Mouse (Mus musculus) layer of hippocampus, adult 11-12 months (tissue): ENCODE measurements around the gene Zcchc17.
A peak's percentile ranks its signal among the peaks of the same experiment; 100 is the strongest.

ENCODE experiments used
- DNase-seq: peaks from one replicate; pipeline ENCODE4 v3.0.0; 2022; ENCODE audit warnings: low spot score

The Zcchc17 gene

GRCm38 (mm10) chr4:130282856-130283255 is 76.9 kb downstream of the Zcchc17 start:
- no peak for DNase-seq

GRCm38 (mm10) chr4:130279105-130279504 is 80.6 kb downstream of the Zcchc17 start, which contains the start of gene Serinc2:
Serinc2 (minus strand) TSS chr4:130279205.
- DNase-seq, result no peak

DNA sequence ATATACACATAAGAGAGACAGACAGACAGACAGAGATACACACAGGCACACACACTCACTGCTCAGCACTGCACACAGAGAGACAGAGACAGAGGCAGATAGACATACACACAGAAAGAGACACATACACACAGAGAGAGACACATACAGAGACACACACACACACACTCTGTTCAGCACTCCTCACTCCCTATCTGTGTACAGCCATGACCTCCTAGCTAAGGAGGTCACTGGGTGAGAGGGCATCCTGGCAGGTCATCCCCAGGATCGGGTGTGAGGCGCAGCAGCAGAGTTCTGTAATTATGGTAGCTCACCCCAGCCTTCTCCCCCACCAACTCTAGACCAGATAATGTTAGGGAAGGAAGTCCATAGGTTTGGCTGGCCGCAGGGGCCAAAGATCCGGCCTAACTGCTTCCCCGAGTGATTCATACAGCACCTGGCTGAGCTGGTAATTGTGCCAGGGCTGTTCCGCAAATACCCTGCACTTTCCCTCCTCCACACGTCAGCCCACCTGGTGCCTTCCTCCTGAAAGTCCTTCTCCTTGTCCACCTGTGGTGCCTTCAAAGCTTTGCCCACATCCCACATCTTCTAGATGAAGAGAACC is 83.1 kb downstream of the Zcchc17 start:
- DNase-seq, result no peak

GRCm38 (mm10) chr4:130275823-130276105 is 84.0 kb downstream of the Zcchc17 start:
- no peak for DNase-seq

GRCm38 (mm10) chr4:130275016-130275822 is 84.5 kb downstream of the Zcchc17 start:
- no peak for DNase-seq

GRCm38 (mm10) chr4:130274346-130275015 is 85.3 kb downstream of the Zcchc17 start:
- no peak for DNase-seq

GRCm38 (mm10) chr4:130273698-130274345 is 85.9 kb downstream of the Zcchc17 start:
- peak; percentile 44 for DNase-seq

DNA sequence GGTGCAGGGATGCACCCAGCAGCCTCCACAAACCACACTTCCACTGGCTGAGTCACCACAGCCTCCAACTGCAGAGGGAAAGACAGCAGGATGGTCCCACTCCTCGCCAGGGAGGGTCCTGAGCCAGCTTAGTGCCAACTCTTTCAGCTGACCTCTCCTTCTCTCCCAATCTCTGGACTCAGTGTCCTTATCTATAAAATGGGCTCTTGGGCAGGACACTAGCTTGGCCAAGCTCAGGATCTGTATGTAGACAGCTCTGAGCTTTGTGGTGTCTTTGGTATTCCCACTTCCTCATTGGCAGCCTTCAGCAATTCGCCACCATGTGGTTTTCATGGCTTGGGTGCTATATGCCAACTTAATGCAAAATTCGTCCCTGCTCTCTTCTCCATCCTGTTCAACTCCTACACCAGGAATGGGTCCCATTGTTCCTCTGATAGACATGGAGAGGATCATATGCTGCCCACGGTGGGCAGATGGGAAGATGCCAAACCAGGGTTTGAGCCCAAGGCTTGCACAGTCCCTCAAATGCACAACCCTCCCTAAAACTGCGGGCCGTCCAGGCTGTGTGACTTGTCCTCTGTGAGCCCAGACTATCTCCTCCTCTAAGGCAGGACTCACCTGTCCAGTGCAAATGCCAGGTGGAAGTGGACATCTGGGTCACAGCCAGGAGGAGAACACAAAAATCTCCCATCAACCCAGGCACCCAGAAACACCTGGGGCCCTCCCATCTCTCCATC is 89.0 kb downstream of the Zcchc17 start:
- DNase-seq, result no peak

DNA sequence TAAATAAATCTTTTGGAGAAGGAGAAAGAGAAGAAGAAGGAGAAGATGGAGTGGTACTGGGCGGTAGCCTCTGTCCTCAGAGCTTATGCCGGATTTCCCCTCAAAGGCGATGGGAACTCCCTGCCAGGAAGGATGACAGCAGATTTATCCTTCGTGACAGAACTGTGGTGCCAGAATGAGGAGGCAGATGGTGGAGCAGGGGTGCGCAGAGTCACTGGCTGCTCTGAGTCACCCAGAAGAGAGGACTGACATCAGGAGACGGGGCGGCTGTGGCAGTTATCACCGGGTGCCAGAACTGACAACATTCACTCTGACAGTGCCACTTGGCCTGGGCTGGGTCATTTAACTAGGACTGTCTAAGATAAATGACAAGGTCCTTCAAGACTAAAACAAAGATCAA is 89.7 kb downstream of the Zcchc17 start:
- DNase-seq, result peak; percentile 86

DNA sequence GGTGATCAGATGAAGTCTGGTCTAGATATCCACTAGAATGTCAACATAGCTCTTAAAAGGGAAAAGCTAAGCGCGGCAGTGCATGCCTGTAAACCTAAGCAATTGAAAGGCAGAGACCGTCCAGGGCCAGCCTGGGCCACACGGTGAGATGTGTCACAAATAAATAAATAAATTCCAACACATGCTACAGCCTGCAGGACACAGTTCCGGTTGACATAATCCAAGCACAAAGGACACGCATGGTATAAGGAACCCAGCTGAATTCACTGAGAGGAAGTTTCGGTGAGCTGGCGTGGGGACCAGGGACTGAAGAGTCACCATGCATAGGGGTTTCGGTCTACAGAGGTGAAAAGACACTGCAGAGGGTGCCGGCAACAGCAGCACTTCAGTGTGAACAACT is 91.0 kb downstream of the Zcchc17 start:
- no peak for DNase-seq

GRCm38 (mm10) chr4:130267069-130267468 is 92.7 kb downstream of the Zcchc17 start:
- DNase-seq, result no peak

- no peak for DNase-seq
Measured at GRCm38 (mm10) chr4:130266601-130267000, 93.1 kb downstream of the Zcchc17 start.
